Mouse (Mus musculus) neural tube, embryonic 11.5 days (tissue): ENCODE results near the gene Rasgrf2. TPM values are rescaled to one million over a fixed set of nuclear protein-coding genes. Genes with fewer than 3 reads are reported as not detected.

Experiments used
- ATAC-seq: fragments of 200-750 bp; cut with Nextera tagmentation; 2 replicates; pipeline ENCODE4 v1.8.0; 2017; ENCODE audit warnings: moderate number of reproducible peaks, mild to moderate bottlenecking, moderate TSS enrichment, moderate library complexity; ENCODE audit not compliant: insufficient read depth, low FRiP score, low TSS enrichment
- DNase-seq: peaks from one replicate; pipeline ENCODE4 v3.0.0-alpha.2; 2015; ENCODE audit warnings: low spot score
- H3K27ac ChIP-seq: fragments of 300-500 bp; sonication (generic); 2 replicates; pipeline ENCODE4 v1.5.1; 2014; ENCODE audit warnings: low read depth, mild to moderate bottlenecking, low read length
- H3K27me3 ChIP-seq: fragments of 300-500 bp; sonication (generic); 2 replicates; pipeline ENCODE4 v1.6.1; 2014; ENCODE audit warnings: mild to moderate bottlenecking, low read length, mixed read lengths; ENCODE audit not compliant: control insufficient read depth, insufficient read depth
- H3K36me3 ChIP-seq: fragments of 300-500 bp; sonication (generic); 2 replicates; pipeline ENCODE4 v1.6.1; 2014; ENCODE audit warnings: mild to moderate bottlenecking, low read length, moderate library complexity, mixed read lengths; ENCODE audit not compliant: control insufficient read depth, insufficient read depth
- H3K4me1 ChIP-seq: fragments of 300-500 bp; sonication (generic); 2 replicates; pipeline ENCODE4 v1.6.1; 2014; ENCODE audit warnings: low read length, mixed read lengths; ENCODE audit not compliant: control insufficient read depth, insufficient read depth
- H3K4me2 ChIP-seq: fragments of 300-500 bp; sonication (generic); 2 replicates; pipeline ENCODE4 v1.6.1; 2014; ENCODE audit warnings: low read depth, mild to moderate bottlenecking, moderate library complexity
- H3K4me3 ChIP-seq: fragments of 300-500 bp; sonication (generic); 2 replicates; pipeline ENCODE4 v1.5.1; 2014; ENCODE audit warnings: low read depth, low read length
- H3K9ac ChIP-seq: fragments of 300-500 bp; sonication (generic); 2 replicates; pipeline ENCODE4 v1.6.1; 2014; ENCODE audit warnings: mild to moderate bottlenecking, low read length
- H3K9me3 ChIP-seq: fragments of 300-500 bp; sonication (generic); 2 replicates; pipeline ENCODE4 v1.6.1; 2016; ENCODE audit warnings: low read length; ENCODE audit not compliant: control insufficient read depth
- WGBS: fragments of 180-500 bp; shearing (Covaris S2); extraction: QIAGEN DNeasy Blood & Tissue Kit; methylation state at CpG from one replicate; pipeline ENCODE4 v1.1.7; 2014; 5-methylcytosine and 5-hydroxymethylcytosine counted together
- polyA plus RNA-seq: library from polyadenylated mRNA; unstranded; fragments of >200 nt; fragmentation: Nextera tagmentation; extraction: Ambion mirVana; gene quantifications from 2 replicates; pipeline ENCODE4 v1.2.1, GENCODE M21; 2014

Gene Rasgrf2
- polyA plus RNA-seq, 1 experiment from 2014 or later: 0.04 TPM

DNA sequence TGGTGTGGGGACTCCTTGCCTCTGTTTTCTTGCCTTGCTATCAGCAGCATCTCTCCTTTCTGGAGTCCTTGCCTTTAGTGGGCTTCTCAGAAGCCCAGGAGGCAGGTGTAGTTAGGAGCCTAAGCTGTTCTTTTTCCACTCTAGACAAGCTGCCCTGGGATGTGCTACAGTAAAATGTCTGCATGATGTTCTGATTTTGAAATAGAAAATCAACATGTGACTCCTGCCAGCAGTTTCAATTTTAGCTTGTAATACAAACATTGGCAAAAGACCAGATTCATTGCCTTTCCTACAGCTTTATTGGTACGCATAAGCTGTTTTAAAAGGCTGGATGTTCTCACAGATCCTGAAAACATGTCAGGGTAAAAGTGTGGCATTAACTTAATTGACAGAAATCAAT is 176.3 kb downstream of the Rasgrf2 start:
- Histone ChIP-seq H3K27ac (no peak overlapping the region), H3K4me2 (no peak overlapping the region), H3K4me1 (no peaks in the 10 kb centered on the region), H3K9me3 (no peaks in the 10 kb centered on the region), H3K4me3 (no peak overlapping the region), H3K9ac (no peak overlapping the region), H3K36me3 (no peaks in the 10 kb centered on the region), H3K27me3 (no peaks in the 10 kb centered on the region)
- 88% methylated on average over 1 of the region's 1 CpGs for WGBS
- no peak for DNase-seq
- no peak for ATAC-seq

DNA sequence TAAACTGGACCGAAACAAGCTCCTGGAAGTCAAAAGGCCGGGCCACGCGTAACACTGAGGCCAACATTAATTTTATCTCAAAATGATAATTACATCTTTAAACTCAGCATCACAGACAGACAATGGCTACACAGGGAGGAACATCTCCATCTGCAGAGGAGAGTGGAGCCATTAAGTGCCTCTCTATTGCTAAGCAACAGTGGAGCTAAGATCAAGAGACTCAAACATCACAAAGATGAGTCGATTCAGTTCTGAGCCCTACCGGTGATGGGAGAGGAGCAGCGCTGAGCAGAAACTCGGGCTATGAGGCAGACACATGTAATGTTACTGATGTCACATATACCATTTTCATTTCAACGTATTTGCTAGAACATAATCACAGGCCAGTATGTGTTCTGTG is 191.3 kb downstream of the Rasgrf2 start:
- 88% methylated on average over 9 of the region's 9 CpGs for WGBS
- H3K4me1 ChIP-seq: no peaks in the 10 kb centered on the region
- H3K4me2 ChIP-seq: no peak overlapping the region
- no peak overlapping the region for H3K4me3 ChIP-seq
- no peak for ATAC-seq
- H3K36me3 ChIP-seq: no peaks in the 10 kb centered on the region
- no peak for DNase-seq
- no peaks in the 10 kb centered on the region for H3K9me3 ChIP-seq
- no peaks in the 10 kb centered on the region for H3K27me3 ChIP-seq
- no peak overlapping the region for H3K27ac ChIP-seq
- no peak overlapping the region for H3K9ac ChIP-seq

DNA sequence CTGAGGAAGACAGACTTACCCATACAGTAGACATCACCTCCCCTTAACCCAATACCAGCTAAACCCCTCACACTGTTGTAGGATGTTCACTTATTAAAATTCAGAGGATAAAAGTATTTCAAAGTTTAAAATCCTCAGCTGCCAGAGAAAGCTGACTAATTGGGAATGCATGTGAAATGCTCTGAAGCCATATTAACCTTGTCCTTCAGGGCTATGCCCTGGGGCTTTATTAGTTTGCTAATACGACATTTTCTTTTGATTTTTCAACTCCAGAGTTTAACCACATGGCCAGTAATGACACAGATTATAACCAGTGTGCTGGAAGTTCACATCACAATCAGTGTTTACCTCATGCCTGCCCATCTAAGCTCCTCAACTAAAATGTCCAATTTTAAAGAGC is 192.6 kb downstream of the Rasgrf2 start:
- no peak overlapping the region for H3K4me2 ChIP-seq
- no peak overlapping the region for H3K4me3 ChIP-seq
- no peaks in the 10 kb centered on the region for H3K9me3 ChIP-seq
- H3K27ac ChIP-seq: no peak overlapping the region
- no peak overlapping the region for H3K9ac ChIP-seq
- ATAC-seq (no peak), DNase-seq (no peak)
- 66% methylated on average over 1 of the region's 1 CpGs for WGBS
- H3K4me1 ChIP-seq: no peaks in the 10 kb centered on the region
- H3K27me3 ChIP-seq: no peaks in the 10 kb centered on the region
- H3K36me3 ChIP-seq: no peaks in the 10 kb centered on the region

DNA sequence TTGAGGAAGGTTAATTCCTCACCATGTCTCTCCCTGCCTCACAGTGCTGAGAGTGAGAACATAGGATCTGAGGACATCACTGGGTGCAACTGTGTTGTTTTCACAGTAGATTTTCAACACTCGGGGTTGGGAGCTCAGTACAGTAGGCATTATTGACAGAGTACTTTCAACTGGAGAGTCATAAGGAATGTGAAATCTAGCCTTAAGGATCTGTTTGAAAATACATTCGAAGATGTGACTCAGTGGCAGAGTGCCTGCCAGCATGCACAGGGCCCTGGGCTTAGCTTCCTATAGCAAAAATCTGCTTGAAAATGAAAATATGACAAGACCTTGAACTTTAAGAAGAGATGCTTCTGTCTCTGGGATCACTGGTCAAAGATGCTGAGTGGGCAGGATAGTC is 194.2 kb downstream of the Rasgrf2 start:
- H3K4me2 ChIP-seq: no peak overlapping the region
- no peaks in the 10 kb centered on the region for H3K9me3 ChIP-seq
- no peaks in the 10 kb centered on the region for H3K27me3 ChIP-seq
- no peaks in the 10 kb centered on the region for H3K36me3 ChIP-seq
- H3K27ac ChIP-seq: no peak overlapping the region
- DNase-seq (no peak), ATAC-seq (no peak)
- H3K9ac ChIP-seq: no peak overlapping the region
- no peak overlapping the region for H3K4me3 ChIP-seq
- H3K4me1 ChIP-seq: no peaks in the 10 kb centered on the region
- 89% methylated on average over 2 of the region's 2 CpGs for WGBS

DNA sequence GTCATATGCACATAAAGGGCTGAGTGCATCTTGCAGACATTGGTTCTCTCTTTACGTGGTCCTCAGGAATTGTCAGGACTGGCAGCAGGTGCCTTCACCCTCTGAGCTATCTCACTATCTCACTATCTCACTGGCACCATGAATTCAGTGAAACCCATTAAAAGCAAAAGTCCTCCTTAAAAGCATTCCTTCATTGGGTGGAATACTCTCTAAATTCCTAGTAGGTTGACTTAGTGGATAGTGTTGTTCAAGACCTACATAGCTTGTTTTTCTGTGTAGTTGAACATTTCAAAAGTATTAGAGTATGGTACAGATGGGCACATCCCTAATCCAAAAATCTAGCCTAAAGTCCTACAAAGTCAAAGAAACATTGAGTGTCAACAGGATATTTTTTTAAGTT is 199.3 kb downstream of the Rasgrf2 start:
- Histone ChIP-seq H3K9ac (no peak overlapping the region), H3K4me3 (no peak overlapping the region), H3K4me1 (no peaks in the 10 kb centered on the region), H3K27me3 (no peaks in the 10 kb centered on the region), H3K4me2 (no peak overlapping the region), H3K9me3 (no peaks in the 10 kb centered on the region), H3K36me3 (no peaks in the 10 kb centered on the region), H3K27ac (no peak overlapping the region)
- ATAC-seq: no peak
- DNase-seq: no peak
- 86% methylated on average over 1 of the region's 1 CpGs for WGBS

DNA sequence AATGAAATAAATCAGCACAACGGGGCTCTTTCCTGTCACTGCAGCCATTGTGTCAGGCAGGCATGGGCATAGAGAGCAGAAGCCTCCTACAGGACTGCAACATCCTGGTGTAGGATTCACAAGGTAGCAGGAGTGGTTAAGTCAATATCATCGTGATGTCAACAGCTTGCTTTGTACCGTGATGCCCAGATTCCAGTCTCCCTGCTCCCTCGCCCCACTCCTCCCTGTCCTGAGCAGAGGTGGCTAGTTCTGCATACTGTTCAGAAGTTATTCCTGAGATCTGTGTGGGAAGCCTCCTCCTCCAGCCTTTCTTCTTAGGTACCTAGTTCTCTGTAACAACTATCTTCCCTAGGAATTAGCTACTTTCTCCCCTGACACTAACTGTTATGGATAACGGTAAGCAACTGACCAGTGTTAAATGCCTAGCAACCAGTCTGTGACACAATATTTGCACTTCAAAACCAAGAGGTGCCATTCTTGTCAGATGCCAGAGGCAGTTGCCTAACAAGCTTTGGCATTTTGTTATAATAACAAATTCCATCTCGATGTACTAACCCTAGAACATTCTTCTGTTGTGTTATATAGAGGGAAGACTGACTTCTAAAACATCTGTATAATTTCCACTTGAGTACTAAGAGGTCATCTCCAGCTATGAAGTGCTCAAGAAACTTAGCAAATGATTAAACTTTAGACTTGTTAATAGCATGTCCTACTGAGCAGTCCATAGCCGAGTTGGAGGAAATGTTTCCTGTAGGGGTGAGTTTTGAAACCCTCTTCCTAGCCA is 201.3 kb downstream of the Rasgrf2 start:
- no peak overlapping the region for H3K27ac ChIP-seq
- no peak overlapping the region for H3K9ac ChIP-seq
- H3K4me1 ChIP-seq: no peaks in the 10 kb centered on the region
- H3K9me3 ChIP-seq: no peaks in the 10 kb centered on the region
- H3K4me3 ChIP-seq: no peak overlapping the region
- no peaks in the 10 kb centered on the region for H3K27me3 ChIP-seq
- ATAC-seq (no peak), DNase-seq (no peak)
- 81% methylated on average over 7 of the region's 7 CpGs for WGBS
- no peak overlapping the region for H3K4me2 ChIP-seq
- H3K36me3 ChIP-seq: no peaks in the 10 kb centered on the region

DNA sequence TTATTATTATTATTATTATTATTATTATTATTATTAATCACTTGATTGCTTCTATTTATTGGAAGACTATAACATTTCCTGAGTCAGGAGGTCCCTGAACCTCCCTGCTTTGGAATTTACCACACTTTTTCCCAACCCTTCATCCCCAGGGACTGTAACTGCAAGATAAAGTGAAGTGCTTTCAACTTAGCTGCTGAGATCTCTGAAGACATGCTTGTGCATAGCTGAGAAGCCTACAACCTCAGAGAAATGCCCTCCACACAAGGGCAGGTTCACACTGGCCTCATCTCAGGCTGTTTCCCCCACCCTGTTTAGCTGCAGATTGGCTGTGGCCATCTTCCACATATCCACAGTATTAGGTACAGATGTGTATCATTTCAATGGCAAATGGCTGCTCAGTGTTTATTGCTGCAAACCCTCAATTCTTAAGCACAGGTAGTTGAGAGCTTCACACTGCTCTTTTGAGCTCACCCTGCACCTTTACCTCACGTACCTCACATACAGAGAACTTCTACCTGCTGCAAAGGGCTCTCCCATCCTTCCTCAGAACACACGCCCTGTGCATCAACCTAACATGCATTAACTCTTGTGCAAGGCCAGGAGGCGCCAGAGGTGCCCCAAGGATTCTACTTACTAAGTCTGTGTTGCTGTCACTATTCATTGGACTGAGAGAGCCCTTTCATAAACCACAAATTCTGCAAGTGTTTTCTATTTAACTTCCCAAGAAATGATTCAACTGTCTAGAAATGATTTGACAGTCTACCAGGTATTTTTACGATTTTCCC is 202.7 kb downstream of the Rasgrf2 start:
- Histone ChIP-seq H3K4me2 (no peak overlapping the region), H3K36me3 (no peaks in the 10 kb centered on the region), H3K9ac (no peak overlapping the region), H3K9me3 (no peaks in the 10 kb centered on the region), H3K4me1 (no peaks in the 10 kb centered on the region), H3K4me3 (no peak overlapping the region), H3K27ac (no peak overlapping the region), H3K27me3 (no peaks in the 10 kb centered on the region)
- ATAC-seq (no peak), DNase-seq (no peak)
- 83% methylated on average over 4 of the region's 4 CpGs for WGBS

DNA sequence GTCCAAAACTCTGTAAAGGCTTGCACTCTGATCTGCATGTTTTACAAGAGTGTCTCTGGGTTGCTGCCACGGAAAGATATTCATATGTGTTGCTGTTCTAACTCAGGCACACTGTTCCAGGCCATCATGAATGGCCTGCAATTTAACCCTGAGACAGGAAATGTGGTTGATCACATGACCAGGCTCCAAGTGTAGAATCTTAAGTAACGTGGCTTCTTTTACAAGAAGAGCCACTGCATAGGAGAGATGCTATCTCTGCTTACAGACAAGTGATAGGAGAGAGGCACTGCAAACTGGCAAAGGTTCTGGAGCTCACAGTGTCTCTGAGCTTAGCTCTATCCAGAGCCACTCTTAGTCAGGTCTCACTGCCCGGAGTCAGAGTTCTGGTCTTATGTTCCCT is 210.4 kb downstream of the Rasgrf2 start:
- Histone ChIP-seq H3K36me3 (no peaks in the 10 kb centered on the region), H3K4me3 (no peak overlapping the region), H3K9me3 (no peaks in the 10 kb centered on the region), H3K9ac (no peak overlapping the region), H3K4me2 (no peak overlapping the region), H3K27ac (no peak overlapping the region), H3K27me3 (no peaks in the 10 kb centered on the region), H3K4me1 (no peaks in the 10 kb centered on the region)
- no peak for DNase-seq
- ATAC-seq: no peak
- 81% methylated on average over 3 of the region's 3 CpGs for WGBS

DNA sequence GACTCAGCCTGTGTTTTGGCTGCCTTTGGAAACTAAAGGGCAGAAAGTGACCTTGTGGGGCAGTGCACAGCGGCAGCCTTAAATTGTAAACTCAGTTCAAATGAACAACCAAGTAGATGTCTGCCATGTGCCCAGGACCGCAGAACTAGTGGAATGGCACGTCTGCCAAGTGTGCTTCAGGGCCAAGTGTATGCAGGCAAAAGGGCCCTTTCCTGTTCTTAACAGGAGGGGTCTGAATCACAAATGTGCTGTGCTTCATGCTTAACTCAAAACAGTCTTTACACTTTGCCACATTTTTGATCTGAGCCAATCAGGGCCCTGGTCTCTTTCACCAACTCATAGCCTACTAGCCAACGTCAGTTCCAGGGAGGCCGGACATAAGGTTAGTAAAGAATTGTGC is 212.7 kb downstream of the Rasgrf2 start:
- H3K27ac ChIP-seq: no peak overlapping the region
- DNase-seq (no peak), ATAC-seq (no peak)
- H3K27me3 ChIP-seq: no peaks in the 10 kb centered on the region
- no peak overlapping the region for H3K9ac ChIP-seq
- H3K36me3 ChIP-seq: no peaks in the 10 kb centered on the region
- 89% methylated on average over 5 of the region's 5 CpGs for WGBS
- H3K4me2 ChIP-seq: no peak overlapping the region
- H3K9me3 ChIP-seq: no peaks in the 10 kb centered on the region
- H3K4me3 ChIP-seq: no peak overlapping the region
- no peaks in the 10 kb centered on the region for H3K4me1 ChIP-seq
